Mouse (Mus musculus): ENCODE data around the gene Cacna1c. TPM values are rescaled to one million over a fixed set of nuclear protein-coding genes. Genes with fewer than 3 reads are reported as not detected.

Gene Cacna1c
- total RNA-seq, 2 experiments from 2014 or later, result 195 to 220 TPM

DNA sequence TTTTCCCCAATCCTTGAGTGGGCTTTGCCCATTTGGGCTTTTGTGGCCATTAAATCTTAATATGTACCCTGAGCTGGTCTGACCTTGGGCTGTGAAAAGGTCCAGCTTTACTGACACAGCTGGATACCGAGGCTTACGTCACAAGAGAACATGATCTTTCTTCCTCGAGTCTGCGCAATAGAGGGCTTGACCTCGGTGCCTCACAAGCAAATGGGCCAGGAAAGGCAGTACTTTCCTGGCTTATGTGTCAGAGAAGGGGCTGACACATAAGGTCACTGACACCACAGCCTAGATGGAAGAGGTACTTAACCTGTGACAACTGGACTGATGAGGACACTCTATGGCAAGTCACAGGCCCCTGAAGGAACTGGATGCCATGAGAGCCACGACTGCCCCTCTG lies 453.5 kb downstream of the Cacna1c start:
- no peak for DNase-seq
- intact Hi-C loops (cut with DNase I), result no loop called here

- DNase-seq, result no peak
- intact Hi-C loops (cut with DNase I), result no loop called here
Measured at GRCm38 (mm10) chr6:118741841-118742240, 454.4 kb downstream of the Cacna1c start.

- intact Hi-C loops (cut with DNase I), result no loop called here
- DNase-seq, result peak; percentile 63 to 67
Measured at GRCm38 (mm10) chr6:118739961-118740599, 456.1 kb downstream of the Cacna1c start.

DNA sequence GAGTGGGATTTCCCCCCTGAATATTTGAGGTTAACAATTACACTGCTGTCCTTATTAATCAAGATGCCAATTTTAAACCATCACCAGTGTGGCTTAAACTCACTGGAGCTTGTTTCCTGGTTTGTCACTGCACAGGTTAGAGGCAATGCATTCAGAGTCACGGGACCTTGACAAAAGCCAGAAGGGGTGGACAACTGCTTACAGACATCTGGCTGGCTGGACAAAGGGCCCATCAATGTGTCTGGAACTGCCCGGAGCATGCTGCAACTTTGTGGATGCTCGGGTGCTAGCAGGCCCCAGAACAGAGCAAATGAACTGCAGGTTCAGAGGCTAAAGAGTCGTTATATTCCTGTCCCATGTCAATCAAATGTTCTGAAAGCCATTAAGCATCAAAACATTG lies 456.9 kb downstream of the Cacna1c start:
- DNase-seq, result peak in 1 of 2 experiments; percentile 27

DNA sequence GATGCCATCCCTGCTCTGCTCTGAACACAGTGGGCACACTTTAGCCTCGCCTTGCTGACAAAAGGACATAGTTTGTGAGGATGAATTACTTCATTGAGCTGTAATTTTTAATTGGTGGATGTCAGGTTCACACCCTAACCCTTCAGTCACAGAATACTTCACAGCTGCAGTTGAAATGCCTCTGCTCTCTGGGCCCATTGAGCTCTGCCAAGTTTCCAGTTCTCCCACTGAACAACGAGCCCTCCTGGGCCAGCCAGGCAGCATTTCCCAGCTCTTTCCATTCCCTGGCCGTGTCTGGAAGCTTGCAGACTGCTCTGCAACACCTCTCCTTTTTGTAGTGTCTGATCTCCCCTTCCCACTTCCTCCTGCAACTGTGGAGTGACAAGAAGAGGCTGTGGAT lies 457.6 kb downstream of the Cacna1c start:
- DNase-seq, result no peak
- intact Hi-C loops (cut with DNase I), result no loop called here

More for the DNA sequence above, 456.9 kb downstream of the Cacna1c start:
- intact Hi-C loops (cut with DNase I), result no loop called here

GRCm38 (mm10) chr6:118737078-118737477 lies 459.1 kb downstream of the Cacna1c start:
- intact Hi-C loops (cut with DNase I), result no loop called here

GRCm38 (mm10) chr6:118736491-118736890 lies 459.7 kb downstream of the Cacna1c start:
- DNase-seq, result no peak
- intact Hi-C loops (cut with DNase I), result no loop called here

More at GRCm38 (mm10) chr6:118737078-118737477, 459.1 kb downstream of the Cacna1c start:
- no peak for DNase-seq

GRCm38 (mm10) chr6:118735145-118735544 lies 461.1 kb downstream of the Cacna1c start:
- intact Hi-C loops (cut with DNase I), result no loop called here
- DNase-seq, result no peak

DNA sequence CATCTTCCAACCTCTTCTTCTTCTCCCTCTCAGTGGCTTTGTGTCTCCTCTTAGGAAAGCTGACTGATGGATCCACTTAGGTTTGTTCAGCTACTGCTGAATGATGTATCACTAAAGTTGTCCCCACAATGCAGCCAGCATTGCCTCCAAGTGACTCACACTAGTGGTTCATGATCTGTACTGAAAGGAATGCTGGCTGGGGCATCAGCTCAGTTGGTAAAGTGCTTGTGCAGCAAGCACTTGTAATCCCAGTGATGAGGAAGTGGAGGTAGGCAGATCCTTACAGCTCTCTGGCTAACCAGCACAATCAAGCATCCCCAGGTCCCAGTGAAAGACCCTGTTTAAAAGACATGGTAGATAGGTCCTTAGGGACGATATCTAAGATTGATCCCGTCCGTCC lies 464.3 kb downstream of the Cacna1c start:
- intact Hi-C loops (cut with DNase I), result no loop called here
- no peak for DNase-seq

- intact Hi-C loops (cut with DNase I), result no loop called here
- no peak for DNase-seq
Measured at GRCm38 (mm10) chr6:118724908-118725307, 471.3 kb downstream of the Cacna1c start.

- intact Hi-C loops (cut with DNase I), result no loop called here
- DNase-seq, result no peak
Measured at GRCm38 (mm10) chr6:118724388-118724787, 471.8 kb downstream of the Cacna1c start.

DNA sequence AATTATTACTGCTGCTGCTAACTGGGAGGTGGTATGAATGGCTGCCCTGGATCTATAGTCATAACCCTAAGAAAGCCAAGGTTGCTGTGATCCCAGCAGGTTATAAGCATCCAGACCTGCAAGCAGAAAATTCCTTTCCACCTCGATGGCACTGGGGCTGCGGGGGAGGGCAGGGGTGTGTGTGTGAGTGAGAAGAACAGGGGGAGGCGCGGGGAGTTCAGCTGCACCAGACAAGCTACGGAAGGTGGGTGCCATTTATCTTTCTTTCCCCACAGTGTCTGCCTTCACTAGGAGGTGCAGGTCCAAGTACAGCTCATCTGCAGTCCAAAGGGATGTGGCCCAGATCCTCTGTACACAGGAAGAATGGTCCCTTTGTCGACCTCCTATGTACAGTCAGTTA lies 473.9 kb downstream of the Cacna1c start:
- no peak for DNase-seq
- intact Hi-C loops (cut with DNase I), result no loop called here

- intact Hi-C loops (cut with DNase I), result no loop called here
- DNase-seq, result peak in 1 of 2 experiments; percentile 16
Measured at GRCm38 (mm10) chr6:118719486-118719885, 476.7 kb downstream of the Cacna1c start.

DNA sequence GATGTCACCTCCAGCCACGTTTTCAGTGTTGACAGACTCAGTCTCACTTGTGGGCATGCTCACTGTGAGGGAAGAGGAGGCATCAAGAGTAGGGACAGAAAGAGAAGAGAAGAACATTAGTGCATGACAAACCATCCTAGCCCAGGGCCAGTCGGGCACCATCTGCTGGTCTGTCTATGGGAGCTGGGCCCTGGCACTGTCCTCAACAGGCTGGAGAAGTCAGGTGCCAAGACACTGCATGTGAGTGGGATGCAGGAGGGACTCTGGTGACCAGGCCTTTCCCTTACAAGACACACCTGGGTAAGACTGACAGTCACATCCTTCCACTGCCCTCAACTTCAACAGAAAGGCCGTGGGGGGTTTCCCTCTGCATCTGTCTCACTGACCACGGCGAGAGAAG lies 482.9 kb downstream of the Cacna1c start:
- no peak for DNase-seq
- intact Hi-C loops (cut with DNase I), result no loop called here

- no peak for DNase-seq
- intact Hi-C loops (cut with DNase I), result no loop called here
Measured at GRCm38 (mm10) chr6:118711677-118712322, 484.4 kb downstream of the Cacna1c start.

DNA sequence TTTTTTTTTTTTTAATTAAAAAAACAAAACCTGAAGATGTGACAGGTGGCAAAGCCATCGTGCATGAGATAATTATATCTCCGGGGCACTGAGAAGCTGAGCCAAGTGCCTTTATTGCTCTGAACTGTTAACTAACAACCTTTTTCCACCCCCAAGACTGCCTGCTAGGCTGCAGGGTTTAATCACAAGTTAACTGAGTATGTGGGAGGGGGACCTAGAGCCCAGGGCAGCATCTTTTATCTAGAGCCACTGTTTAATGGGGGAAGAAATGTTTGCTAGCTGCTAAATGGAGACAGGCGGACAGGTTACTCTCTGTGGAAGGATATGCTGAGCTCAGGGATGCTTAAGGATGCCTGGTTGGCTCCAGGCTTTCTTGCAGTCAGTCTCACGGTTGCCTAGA lies 489.2 kb downstream of the Cacna1c start:
- DNase-seq, result no peak
- intact Hi-C loops (cut with DNase I), result no loop called here

DNA sequence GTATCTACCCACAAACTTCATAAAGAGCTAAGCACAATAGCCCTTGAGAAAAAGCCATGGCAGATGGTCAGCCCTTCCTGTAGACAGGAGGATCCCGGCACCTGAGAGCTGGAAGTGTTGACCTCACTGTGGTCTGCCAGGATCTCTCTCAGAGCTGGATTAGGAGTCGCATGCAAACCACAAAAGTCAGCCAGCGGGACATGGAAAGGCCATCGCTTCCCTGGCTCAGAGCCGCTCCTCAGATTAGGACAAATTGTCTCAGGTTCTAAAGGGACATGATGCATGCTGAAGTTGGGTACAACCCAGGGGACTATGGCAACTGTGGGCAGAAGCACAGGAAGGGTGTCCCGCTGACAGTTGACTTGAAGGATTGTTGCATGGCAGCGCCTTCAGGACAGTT lies 490.4 kb downstream of the Cacna1c start:
- intact Hi-C loops (cut with DNase I), result no loop called here

GRCm38 (mm10) chr6:118694626-118695025 lies 501.6 kb downstream of the Cacna1c start:
- intact Hi-C loops (cut with DNase I), result no loop called here
- no peak for DNase-seq

More for the DNA sequence above, 490.4 kb downstream of the Cacna1c start:
- DNase-seq, result no peak

GRCm38 (mm10) chr6:118689447-118689846 lies 506.8 kb downstream of the Cacna1c start:
- intact Hi-C loops (cut with DNase I), result no loop called here
- DNase-seq, result no peak

DNA sequence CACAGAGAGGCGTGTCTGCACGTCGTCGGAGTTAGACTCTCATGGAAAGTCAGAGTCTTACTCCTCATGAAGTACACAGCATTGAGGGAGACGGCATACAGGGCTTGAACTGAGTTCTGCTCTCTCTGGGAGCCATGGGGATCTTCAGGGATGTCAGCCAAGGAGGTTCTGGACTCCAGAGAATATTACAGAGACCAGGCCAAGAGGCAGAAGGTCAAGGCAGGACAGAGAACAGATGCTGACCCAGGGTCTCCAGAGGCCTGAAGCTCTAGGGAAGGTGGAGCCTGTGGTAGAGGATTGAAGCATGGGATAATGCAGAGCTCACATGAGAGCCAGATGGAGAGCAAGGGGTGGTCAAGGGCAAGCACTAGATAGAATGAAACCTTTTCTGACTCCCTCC lies 507.4 kb downstream of the Cacna1c start:
- peak; percentile 10 to 18 for DNase-seq
- intact Hi-C loops (cut with DNase I), result no loop called here

GRCm38 (mm10) chr6:118680814-118681213 lies 515.4 kb downstream of the Cacna1c start:
- DNase-seq, result no peak
- intact Hi-C loops (cut with DNase I), result no loop called here

DNA sequence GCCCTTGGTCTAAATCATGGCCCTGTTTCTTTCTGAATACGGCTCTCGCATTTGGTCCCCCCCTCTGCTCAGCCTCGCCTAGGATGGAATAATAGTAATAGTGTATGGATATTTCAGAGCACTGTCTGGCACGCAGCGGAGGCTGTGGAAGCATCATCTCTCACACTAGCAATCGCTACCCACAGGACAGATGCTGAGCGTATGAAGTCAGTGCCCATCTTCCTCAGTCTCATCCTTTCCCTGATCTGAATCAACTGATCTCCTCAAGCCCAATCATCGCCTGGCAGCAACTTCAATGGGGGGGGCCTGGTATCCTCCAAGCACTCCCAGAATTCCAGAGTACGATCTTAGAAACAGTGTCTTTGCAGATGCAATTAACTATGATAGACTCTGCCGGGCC lies 518.2 kb downstream of the Cacna1c start:
- DNase-seq, result no peak
- intact Hi-C loops (cut with DNase I), result no loop called here
